Mouse (Mus musculus) left cerebral cortex, postnatal 14 days (tissue): ENCODE measurements around the gene Mmgt2. TPM values are rescaled to one million over a fixed set of nuclear protein-coding genes. Genes with fewer than 3 reads are reported as not detected.
"Not testable (repeated sequence)": the region's sequence is repeated elsewhere in the genome, so short reads cannot be mapped to it uniquely, and the experiment has no call there.

ENCODE experiments used
- DNase-seq, 2 experiments: peaks; one replicate each; pipeline ENCODE4 v3.0.0; 2021 to 2022; ENCODE audit warnings: low spot score in 2 of 2, mixed read lengths in 1 of 2
- intact Hi-C: fragments of 180-260 bp; cut with DNase I; formaldehyde crosslinking; loops from one replicate; pipeline ENCODE4 v1.15.1; 2025
- total RNA-seq, 2 experiments: library from RNA; stranded (reverse); gene quantifications; 2 replicates each; pipeline ENCODE4 v1.2.3; 2021

Mmgt2 gene
- total RNA-seq, 2 experiments from 2014 or later = 23.4 to 24.2 TPM

DNA sequence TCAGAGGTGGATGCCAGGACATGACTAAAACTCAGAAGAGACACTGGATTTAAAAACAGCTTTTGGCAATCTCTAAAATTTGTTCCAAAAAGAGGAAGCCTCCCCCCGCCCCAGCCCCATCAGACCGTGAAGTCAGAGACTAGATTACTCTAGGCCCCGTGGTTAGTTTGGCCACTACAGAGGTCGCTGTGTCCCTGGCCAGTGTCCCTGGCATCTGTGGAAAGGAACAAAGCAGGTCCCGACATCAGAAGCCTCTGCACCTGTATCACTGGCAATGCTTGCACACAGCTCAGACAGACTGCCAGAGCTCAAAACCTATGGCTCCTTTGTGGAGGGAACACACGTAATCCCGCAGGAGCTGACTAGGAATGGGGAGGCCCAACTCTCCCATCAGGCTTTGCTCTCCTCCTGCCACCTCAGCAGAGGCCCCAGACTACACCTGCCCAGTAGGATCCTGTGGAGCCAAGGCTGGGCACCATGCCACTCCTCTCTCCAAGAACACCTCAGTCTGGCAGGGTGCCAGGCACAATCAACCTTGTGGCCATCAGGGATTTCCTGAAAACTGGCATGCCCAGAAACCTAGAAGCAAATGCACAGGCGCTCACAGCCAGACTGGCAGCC lies 5.3 kb upstream of the Mmgt2 start:
- DNase-seq = peak in 1 of 2 experiments; percentile 17
- intact Hi-C loops = no loop called here

DNA sequence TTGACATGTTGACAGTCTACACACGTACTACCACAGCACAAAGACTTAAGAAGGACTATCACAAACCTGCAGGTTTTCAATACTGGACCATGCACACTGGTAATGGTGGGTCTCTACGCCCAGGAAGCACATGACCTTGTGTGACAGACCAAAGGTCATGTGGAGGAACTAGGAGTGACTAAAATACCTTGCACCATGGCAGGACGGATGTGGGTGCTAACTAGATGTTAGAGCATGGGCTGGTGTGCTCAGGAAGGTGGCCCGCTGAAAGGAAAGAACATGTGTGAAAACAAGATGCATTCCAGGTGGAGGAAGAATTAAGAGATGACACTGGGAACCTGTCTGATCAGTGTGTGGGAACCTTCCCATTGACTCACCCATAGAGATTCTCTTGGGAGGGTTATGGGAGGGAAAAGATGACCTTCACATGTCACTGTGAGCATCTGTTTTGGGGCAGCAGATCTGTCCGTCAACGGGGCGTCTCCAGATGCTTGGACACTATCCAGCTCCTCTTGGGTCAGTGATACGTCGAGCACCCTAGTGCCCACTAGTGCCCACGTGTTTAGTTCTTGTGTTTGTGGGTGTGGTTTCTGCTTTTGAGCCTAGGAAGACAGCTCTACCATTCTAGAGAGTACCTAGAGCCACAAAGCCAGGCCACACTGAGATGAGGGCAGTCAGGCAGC lies 4.6 kb upstream of the Mmgt2 start:
- intact Hi-C loops = no loop called here
- no peak for DNase-seq

DNA sequence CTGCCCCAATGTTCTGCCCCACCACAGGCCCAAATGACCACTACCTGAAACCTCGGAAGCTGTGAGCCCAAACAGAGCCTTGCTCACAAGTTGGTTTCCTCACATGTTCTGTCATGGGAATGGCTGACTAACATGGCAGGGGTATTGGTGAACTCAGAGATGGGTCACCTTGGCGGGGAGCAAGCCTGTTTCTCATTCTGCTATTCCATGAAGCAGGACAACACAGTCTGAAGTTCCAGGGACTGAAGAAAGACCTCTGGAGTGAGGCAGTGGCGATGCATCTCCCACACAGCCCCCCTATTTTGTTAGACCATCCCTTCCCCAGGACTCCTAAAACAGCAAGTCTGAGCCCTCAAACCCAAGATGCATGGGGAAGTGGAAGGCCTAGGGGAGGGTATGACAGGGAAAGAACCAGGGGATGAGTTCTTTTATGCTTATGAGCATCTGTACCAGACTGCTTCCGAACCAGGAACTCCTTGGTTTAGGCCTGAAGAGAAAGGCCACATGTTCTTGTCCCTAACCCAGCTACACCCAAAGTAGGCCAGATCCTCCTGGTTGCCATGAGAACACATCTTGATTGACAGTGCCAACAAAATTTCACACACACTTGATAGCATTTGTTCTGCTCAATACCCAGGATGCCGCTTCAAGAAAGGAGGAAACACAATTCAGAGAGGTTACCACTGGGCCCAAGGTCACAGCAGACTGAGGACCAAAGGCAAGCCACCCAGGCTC lies 3.7 kb upstream of the Mmgt2 start:
- DNase-seq = no peak
- intact Hi-C loops = no loop called here

DNA sequence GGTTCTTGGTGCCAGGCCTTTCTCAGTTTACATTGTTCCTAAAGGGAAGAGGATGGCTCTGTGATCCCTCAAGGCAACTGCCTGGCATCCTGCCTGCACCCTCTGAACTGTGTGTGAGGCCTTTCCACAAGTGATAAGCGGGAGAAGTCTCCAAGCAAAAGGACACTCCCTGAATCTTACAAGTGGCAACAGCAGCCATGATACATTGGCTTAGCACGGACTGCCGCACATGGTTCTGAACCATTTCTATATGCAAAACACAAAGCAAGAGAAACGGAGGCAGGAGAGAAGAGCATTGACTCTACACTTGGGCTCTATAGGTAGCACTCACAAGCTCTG lies 3.2 kb upstream of the Mmgt2 start:
- intact Hi-C loops = no loop called here
- no peak for DNase-seq

DNA sequence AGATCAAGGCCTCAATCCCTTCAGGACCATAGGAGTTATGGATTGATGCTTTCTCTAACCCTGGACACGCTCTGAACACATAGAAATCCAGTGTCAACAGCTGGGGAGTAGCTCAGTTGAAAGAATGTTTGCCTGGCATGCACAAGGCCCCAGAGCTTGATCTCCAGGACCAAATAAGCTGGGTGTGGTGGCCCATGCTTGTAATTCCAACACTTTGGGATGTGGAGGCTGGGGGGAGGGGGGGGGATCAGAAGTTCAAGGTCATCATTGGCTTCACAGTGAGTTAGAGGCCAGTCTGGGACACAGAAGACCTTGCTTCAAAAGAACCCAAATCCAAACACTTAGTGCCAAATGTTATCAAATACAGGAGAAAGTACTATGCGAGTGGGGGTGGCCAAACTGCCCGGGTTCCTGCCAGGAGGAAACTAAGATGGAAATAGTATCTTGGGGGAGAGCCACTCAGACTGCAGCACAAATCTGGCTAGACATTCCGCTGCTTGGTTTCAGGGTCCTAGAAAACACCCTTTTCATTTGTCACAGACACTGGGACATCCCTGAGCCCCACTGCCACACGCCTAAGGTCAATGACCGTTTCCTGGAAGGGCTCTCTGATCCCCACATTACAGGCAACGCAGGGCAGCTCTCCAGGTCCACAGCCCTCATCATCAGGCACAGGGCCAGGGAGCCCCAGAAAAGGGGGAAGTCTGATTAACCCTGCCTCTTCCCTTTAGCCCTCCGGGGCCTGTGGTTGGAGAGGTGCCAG lies 2.6 kb upstream of the Mmgt2 start:
- intact Hi-C loops = no loop called here
- DNase-seq = peak; percentile 67 to 74

DNA sequence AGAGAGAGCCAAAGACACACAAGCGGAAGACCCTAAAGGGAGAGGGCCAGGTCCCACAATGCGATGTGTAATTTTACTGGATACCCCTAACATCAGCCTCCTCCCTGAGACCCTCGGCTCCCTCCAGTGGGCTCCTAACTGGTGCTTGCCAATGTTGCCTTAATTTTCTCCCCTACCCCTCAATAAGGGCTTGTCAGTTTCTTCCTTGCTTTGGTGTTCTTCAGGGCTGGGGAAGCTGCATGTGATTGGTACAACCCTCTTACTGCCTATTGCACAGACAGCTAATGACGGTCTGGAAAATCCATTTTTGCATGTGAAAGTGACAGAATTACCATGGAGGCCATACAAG lies 2.0 kb upstream of the Mmgt2 start:
- intact Hi-C loops = no loop called here
- no peak for DNase-seq

DNA sequence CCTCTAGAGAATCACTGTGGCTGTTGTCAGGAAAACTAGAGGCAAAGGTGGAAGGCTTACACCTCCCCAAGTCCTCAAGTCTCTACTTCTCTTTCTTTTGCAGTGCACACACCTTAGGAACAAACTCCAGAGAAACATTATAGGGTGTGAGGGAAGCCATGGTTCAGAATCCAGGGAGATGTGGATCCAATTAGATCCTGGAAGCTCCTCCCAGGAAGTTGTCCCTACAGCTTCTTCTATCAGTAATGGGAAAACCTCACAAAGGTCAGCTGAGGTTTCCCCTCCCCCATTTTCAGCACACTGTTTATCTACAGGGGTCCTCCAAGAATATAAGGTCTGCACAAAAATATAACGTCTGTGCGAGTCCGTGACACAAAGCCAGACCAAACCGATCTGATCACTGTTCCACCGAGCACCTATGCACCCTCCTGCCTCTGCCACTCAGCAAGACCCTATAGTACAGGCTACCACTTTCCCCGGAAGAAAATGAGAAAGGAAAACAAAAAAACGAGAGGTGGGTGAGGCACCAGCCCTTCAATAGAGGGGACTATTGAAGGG lies 1.4 kb upstream of the Mmgt2 start:
- intact Hi-C loops = no loop called here
- no peak for DNase-seq

DNA sequence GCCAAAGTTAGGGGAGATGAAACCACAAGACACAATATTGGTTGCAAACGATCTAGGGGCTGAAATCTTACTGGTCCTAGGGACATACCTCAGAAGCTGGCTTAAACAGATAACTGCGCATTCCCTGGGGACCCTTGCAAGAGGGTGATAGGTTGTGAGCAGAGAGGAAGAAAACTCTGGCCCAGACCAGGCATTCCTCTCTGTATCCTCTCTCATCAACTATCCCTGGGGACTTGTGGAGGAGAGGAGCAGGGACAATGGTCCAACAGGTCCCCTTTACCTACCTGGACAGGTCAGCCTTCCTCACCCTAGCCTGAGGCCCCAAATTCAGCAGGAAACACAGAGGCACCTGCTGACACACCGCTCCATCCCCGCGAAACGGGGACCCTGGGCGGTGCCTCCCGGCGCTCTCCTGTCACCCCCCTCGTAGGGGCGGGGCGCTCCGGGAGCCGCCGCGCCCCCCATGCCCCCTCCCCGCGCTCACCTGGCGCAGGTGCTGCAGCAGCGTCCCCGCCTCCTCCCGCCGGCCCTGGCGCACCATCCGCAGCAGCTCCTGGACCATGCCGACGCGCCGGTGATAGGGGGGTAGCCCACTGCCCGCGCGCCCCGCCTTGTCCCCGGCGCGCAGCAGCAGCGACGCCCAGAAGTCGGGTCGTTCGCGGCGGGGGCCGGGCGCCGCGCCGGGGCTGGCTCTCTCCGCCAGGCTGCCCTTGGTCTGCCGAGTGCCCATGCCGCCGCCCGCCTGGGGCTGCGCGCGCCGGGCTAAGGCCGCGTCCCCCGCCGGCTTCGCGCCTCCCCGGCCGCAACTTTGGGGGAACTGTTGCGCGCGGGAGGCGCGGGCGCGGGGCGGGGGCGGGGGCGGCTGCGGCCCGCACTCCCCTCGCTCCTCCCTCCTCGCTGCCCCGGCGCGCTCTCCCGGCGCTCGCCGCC lies 538 bp upstream of the Mmgt2 start, which contains the start of gene Lrrc75a:
Gene Lrrc75a, minus strand, starts transcription at position 863 of the 930 bp plus-strand sequence.
- intact Hi-C loops = loop anchor here (2.0 kb wide), 1 partner anchor 35 kb away; no protein-coding TSS in a partner anchor
- DNase-seq = peak in 1 of 2 experiments; percentile 26

DNA sequence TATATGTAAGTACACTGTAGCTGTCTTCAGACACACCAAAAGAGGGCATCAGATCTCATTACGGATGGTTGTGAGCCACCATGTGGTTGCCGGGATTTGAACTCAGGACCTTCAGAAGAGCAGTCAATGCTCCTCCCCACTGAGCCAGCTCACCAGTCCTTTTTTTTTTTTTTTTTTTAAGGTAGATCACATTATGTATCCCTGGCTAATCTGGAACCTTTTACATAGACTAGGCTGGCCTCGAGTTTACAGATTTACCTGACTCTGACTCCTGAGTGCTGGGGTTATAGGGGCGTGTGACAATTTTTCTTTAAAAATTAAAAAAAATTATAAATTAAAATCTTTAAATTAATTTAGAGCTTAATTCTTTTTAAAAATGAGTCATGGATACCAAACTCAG lies 1.3 kb downstream of the Mmgt2 start:
- intact Hi-C loops = loop anchor here (2.0 kb wide), 1 partner anchor 37 kb away; no protein-coding TSS in a partner anchor
- not testable (repeated sequence) for DNase-seq

DNA sequence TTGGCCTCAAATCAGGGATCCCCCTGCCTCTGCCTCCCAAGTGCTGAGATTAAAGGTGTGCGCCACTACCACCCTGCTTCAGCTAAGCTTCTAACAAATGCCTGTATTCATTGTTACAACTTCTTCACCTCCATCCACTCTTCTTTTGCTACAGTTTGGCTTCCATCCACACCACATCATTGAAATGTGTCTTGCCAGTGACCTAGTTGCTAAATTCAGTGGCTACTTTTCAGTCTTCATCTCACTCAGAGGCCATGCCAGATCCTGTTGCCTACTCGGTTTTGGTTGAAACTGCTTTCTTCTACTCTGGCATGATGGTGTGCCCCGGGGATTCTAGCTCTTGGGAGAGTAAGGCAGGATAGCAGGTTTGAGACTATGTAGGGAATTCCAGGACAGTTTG lies 3.1 kb downstream of the Mmgt2 start:
- no peak for DNase-seq
- intact Hi-C loops = no loop called here

DNA sequence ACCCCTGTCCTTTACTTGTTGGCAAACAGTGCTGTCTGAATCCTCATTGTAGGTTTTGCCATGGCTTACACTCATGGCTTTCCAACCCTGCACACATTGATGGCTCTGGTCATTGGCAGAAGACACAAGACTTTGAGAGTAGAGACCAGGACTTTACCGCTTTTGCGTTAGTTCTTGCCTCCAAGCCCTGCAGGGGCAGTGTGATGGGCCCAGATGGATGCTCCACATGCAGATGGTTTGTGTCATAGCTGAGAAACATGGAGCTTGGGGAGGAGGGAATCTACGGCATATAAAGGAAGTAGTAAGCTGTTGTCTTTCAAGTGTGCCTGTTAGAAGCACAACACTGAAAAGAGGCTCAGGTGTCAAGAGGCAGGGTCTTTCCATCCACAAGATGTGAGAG lies 3.6 kb downstream of the Mmgt2 start:
- intact Hi-C loops = no loop called here
- DNase-seq = no peak

DNA sequence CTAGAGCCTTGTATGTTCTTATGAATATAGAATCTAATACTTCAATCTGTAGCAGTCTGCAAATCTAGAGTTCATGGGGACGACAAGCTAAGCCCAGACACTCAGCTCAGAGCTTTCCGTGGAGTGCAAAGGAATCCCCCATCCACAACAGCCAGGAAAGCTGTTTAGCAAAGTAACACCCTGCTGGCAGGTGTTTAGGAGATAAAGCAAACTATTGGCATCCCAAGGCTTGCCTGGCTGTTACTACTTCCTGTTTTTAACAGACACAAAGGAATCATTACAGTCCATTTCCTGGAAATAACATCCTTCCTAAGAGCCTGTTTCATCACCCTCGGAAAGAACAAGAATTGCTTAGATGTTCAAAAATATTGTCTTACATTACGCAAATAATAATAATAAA lies 12.4 kb downstream of the Mmgt2 start:
- intact Hi-C loops = no loop called here
- DNase-seq = no peak

DNA sequence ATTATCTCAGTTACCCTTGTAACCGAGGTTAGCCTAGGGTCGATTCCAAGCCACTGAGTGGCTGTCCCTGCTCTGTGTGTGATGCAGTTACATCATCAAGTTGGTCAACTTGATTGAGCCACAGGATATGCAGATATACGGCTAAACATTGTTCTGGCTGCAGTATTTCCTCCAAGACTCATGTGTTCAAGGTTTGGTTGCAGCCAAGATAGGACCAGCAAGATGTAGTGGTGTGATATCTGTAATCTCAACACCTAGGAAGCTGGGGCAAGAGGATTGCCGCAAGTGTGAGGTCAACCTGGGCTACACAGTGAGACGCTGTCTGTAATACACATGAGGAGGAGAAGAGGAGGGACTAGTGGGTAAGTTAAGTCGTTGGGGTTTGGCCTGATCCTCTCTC lies 15.8 kb downstream of the Mmgt2 start:
- intact Hi-C loops = no loop called here
- DNase-seq = no peak

DNA sequence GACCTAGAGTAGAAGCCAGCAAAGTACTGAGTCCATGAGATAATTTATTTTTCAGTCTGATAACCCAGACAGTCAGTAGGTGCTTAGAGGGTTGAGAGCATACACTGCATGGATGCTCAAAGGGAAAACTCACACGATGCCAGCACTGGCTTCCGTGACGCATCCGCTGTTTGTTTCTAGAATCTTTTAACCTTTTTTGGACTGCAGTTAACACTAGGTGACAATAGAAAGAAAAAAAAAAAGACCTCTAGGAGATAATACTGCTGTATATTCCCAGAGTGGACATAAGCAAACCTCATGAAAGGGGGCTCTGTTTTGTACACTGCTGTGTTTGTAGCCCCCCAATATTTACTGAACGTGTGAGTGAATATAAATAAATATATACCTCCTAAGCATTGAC lies 20.5 kb downstream of the Mmgt2 start:
- DNase-seq = no peak
- intact Hi-C loops = no loop called here

DNA sequence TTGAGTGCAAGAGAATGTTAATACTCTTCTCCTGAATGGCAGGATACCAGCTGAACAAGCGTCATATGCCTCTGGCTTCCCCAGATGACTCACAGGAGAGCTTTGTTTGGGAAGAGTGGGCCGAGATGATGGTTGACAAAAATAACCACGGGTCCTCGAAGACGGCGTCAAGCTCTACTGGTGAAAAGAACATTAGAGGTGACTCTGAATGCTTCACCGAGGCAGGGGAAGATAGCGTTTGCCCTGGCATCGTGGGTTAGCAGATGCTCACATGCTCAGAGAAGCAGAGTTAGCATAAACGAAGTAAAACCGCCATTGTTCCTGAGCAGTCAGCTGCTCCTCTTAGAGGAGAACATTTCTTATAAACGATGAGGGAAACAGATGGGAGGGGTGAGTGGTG lies 21.0 kb downstream of the Mmgt2 start:
- intact Hi-C loops = no loop called here
- peak; percentile 73 to 78 for DNase-seq

DNA sequence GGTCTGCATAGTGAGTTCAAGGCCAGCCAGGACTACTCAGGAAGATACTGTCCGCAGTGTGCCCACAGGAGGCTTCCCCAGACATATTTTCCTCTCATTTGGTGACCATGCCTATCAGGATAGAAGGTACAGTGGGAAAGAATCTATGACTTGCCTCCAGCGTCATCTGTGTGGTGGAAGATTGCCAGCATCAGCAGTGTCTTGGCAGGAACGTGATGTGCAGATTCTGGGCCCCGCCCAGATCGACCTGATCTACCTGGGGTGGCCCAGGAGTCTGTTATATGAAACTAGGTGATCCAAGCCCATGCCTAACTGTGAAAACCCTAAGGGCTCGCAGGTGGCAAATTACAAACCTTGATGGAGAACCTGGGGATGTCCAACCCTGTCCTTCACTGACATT lies 21.5 kb downstream of the Mmgt2 start:
- intact Hi-C loops = no loop called here
- DNase-seq = no peak

DNA sequence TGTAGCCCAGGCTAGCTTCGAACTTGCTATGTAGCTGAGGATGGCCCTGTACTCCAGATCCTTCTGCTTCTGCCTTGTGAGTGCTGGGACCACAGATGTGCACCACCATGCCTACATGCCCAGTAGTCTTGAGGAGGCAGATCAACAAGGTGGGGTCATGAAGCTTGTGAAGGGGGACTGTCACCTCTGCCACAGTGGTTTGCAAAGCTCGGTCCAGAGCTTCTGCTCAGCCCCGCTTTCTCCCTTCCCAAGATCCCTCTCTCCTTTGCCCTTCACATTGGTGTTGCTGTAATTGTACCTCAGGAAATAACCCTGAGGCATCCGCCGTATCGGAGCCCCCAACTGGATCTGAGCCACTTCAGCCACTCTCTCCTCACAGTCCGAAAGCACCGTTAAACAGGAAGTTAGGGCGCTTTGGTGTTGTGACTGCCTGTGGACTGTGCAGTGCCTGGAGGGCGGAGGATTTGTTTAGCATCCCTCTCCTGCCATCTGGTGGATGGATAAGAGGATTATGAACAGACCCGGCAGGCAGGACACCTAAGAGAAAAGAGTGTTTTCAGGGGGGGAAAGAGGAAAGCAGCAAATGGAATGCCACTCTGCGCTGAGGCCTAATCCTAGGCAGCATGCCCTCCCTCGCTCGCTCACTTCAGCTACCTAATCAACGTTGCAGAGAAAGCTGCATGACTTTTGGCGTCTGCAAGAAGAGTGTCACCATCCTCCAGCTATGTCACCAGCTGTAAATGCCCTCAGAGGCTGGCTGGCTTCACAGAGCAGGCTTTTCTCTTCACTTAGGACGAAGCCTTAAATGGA lies 27.2 kb downstream of the Mmgt2 start:
- DNase-seq = peak; percentile 82 to 90
- intact Hi-C loops = loop anchor here (1.0 kb wide), 1 partner anchor 62 kb away; no protein-coding TSS in a partner anchor

DNA sequence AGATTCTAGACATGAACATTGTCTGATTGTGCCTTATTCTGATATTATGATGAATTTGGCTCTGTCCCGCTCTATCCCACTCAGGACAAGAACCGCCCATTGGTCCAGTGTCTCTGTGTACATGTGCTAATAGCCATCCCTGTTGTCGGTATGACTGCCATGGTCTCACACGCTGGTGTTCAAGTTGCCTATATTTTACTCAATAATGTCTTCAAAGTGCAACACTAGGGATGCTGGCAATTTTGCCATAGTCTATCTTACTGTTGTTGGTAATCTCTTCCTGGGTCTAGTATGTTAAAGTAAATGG lies 27.8 kb downstream of the Mmgt2 start:
- no peak for DNase-seq
- intact Hi-C loops = no loop called here
